Mouse (Mus musculus) regulatory T cell (primary cell): ENCODE results near the gene Arhgap10.

Source experiments
- in situ Hi-C: fragments of 300-600 bp; cut with MboI, MseI; formaldehyde crosslinking; loops from one replicate; pipeline ENCODE4 v1.15.1; 2025; ENCODE audit warnings: high pct_unique_total_duplicates

The Arhgap10 gene

DNA sequence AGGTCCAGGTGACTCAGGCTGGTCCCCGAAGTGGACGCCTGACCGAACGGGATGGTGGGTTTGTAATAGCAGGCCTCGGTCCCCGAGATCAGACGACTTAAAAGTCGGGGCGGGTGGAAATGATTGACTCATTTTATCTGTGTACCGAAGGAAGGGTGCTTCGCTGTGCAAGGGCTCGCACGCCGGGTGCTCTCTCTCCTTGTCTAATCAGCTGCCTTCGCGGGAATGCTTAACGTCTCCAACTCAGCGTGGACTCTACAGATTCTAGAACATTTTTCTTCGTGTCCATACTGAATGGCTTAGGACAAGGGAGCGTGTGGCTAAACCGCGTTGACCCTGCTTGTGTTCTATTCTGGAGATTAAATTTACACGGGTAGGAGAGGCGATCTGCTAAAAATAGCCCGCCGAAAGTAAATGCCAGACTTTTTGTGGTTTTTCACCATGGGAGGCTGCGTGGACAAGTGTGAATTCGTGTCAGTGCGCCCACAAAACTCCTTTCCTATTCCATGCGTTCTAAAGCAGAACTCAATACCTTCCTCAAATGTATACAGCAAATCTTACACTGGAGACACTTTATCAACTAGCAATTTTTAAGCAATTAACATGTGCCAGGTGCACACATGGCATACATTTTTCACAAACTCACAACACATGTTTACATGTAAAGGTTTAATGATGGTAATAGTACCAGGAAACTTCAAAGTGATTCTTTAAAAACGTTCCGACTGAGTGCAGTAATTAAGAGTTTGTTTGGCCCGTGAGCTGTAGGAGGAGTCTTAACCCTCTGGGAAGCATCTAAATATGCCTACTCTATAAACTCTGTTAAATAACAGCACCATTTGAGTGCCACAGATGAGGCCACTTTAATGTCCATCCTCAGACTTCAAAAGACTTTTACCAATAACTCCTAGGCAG lies 705 bp upstream of the Arhgap10 start:
- in situ Hi-C loops, result no loop called here

DNA sequence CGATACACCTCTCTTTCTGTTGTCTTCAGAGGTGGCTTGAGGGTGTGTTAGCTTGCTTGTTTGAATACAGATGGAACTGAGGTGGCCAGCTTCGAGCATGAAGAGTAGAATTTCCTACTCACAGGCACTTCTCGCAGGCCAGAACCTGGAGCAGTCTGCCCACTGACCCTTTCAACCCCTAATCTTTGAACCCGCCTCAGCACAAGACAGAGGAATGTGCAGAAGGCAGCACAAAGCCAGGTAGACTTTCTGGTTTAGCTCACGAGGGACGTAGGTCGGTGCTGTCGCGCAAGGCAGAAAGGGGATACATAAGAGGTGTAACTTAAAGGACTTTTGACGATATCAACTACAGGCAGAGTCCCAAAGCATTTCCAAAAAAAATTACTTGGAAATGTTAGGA lies 908 bp downstream of the Arhgap10 start:
- in situ Hi-C loops, result no loop called here

DNA sequence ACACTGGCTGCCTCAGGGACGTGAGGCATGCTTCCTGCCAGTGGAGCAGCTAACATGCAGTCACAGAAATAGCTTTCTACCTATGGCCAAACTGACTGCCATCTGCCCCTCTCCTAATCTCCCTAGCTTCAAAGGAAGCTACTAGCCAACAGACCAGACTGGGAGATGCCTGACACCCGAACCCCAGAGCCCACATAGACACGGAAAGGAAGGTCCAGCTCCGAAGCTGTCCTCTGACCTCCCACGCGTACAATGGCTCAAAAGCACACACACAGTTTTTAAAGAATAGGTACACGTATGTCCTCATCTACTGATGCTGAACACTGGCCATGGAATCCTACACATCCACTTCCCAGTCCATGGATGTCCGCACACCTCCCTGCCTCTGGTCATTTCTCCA lies 2.0 kb downstream of the Arhgap10 start:
- in situ Hi-C loops, result no loop called here

DNA sequence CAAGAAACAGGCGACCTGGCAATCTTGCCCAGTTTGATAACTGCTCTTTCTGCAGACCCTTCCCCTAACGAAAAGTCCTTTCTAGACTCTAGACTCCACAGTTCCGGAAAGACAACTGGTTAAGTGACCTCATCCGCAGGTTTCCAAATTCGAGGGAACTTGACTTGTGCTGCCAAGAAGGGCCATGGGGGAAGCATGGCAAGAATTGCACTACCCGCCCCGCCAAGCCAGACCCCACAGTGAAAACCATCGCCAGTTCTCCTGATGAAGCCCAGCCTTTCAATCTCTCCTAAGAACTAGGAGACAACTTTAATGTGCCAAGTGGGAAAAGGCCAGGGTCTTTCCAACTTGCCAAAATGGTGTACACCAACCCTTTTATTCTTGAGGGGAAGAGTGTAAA lies 2.6 kb downstream of the Arhgap10 start:
- in situ Hi-C loops, result no loop called here

DNA sequence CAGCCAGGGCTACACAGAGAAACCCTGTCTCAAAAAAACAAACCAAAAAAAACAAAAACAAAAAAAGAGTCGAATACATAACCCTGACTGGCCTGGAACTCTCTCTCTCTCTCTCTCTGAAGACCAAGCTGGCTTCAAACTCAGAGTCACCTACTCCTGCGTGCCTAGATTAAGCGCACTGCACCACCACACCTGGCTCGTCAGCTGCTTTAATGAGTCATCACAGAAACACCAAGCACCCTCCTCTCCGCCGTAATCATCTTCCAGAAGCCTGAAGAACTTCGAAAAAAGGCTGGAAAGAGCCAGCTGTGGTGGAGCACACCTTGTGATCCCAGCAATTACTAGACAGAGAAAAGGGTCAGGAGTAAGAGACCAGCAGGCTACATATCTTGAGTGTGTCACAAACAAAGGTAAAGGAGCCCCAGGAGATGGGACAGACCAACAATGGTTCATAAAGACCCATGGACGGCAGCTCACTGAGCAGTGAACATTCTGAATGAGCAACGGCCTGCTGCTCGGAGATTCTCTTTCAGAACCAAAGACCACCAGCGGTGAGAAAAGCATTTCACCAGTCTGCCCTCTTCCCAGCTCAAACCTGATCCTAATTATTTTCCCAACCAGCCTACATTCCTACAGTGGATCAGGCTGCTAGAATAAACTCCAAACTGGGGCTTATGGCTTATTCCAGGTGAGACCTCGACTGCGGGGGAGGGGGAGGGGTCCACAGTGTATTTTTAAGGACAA lies 5.8 kb downstream of the Arhgap10 start:
- in situ Hi-C loops, result no loop called here

DNA sequence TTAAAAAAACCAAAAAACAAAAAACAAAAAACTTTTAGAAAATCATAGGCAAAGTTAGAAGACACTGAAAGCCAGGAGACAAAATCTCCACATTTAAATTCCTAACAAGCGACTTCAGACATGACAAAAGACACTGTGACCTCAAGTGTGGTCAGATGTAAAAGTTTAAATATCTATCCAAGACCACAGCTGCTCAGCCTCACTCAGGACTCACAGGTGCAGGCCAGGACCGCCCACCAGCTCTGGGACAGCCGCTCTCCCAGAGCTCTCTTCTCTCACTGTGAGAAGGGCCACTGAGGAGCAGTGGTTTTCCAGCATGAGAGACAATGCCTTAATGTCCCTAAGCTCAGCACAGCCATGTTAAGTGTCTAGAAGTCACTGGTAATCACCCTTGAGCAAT lies 7.3 kb downstream of the Arhgap10 start:
- in situ Hi-C loops, result no loop called here

DNA sequence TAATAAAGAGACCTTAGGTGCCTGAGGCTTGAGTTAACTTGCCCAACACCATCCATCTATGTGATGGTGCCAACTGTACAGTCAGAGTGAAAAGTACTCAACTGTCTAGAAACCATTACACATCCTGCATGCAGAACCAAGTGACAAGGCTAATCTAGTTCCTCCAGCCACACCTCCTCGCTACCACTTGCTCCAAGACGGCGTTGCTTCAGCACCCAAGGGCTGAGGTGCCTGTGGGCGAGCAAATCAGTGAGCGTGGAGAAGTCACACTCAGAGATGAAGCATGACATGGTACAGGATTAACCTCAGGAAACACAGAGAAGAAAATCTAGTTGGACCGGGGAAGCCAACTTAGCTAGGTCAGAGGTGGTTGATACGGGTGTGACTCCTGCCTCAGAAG lies 8.7 kb downstream of the Arhgap10 start:
- in situ Hi-C loops, result no loop called here

DNA sequence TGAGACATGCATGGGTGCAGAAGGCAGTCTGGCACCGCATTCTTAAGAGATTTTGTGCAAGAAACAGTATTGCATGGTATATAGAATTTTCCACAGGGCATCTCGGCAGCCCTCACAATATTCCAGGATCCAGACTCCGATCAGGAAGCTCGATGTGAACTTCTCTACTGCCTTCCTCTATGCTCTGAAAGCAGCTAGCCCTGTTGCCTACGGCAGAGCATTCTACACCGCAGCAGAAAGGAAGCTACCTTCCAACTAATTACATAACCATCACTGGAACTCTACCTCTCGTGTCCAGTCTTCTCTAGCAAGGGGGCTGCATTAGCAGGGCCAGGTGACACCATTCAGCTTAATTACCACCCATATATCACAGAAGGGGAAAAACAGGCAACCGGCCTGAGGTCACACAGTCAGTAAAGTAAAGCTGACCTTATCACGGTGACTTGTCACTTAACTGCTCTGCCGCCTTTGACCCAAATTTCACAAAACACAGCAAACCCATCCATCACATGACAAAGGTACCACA lies 10.2 kb downstream of the Arhgap10 start:
- in situ Hi-C loops, result no loop called here

DNA sequence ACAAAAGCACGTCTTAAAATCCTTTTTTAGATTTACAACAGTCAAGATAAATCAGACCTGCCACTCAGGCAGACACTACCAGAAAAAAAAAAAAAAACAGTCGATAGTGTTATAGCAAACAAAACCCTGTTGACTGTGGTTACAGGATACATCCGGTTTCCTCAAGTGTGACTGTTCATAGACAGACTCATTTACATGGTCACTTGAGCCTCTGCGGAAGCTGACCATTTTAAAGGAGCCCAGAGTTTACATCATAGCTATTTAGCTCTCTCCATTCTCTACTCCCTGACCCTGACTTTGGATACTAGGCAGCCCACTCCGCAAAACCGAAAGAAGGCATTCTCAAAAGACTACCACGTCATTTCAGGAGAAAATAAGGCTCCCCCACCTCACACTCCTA lies 11.2 kb downstream of the Arhgap10 start:
- in situ Hi-C loops, result no loop called here

DNA sequence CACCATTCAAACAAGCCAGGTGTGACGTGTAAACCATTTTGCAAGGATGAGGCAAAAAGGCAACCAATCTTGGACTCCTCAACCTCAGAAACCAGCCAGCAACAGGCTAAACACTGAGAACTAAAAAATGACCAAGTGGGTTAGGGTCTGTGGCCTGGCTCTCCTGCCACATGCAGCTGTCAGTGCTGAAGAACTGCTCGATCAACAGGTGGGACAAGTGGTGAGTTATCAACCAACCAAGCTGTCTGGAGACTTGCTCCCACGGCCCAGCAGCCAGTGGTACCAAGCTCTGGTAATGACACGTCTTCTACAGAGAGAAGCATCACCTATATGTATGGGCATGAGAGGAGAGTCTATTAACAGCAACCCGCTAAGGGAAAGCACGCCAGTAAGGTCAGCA lies 15.2 kb downstream of the Arhgap10 start:
- in situ Hi-C loops, result no loop called here

DNA sequence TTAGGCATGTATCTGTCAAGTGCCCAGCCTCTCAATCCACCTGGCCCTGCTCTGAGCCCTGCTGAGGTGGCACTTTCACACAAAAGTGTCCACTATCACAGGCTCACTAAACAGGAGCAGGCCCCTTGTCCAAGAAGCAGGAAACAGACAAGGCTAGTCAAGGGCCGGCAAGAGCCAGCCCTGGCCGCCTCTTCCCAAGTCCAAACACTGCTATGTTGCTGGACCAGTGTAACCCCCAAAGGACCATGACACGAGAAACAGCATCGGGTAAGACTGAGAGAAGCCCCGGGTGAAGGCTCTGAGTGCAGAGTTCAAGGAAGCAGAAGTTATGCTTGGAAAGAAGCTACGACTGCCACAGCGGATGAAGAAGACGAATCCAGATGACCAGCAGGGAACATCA lies 16.6 kb downstream of the Arhgap10 start:
- in situ Hi-C loops, result no loop called here

DNA sequence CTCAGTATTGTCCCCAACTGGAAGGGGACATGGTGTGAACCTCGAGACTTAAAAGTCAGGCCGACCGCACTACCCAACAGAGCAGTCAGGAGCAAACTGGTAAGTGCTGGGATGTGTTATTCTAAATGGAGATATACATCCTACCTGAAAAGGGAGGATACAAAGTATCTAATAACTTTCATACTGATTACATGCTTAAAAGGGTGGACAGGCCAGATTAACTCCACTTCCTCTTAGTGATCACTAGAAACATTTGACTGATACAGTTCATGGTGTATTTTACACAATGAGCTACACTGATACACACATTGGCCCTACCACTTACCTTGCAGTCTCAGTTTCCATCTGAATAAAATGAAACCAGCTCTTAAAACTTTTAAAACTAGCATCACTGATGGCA lies 17.5 kb downstream of the Arhgap10 start:
- in situ Hi-C loops, result no loop called here

DNA sequence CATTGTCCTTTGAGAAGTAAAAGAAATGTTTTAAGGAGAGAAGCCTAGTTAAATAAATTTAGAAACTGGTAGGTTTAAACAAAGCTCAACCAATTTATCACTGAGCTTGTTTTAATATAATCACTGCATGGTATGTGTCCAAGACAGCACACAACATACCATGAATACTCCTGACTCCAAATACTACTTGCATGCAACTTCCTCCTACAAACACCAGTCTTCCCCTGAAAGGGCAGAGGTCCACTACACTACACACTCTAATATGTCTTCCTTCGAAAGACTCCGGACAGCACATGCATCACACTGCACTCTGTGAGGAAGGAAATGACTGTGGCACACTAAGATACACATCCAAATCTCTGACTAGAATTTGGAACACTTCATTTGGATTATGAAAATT lies 20.3 kb downstream of the Arhgap10 start:
- in situ Hi-C loops, result no loop called here

DNA sequence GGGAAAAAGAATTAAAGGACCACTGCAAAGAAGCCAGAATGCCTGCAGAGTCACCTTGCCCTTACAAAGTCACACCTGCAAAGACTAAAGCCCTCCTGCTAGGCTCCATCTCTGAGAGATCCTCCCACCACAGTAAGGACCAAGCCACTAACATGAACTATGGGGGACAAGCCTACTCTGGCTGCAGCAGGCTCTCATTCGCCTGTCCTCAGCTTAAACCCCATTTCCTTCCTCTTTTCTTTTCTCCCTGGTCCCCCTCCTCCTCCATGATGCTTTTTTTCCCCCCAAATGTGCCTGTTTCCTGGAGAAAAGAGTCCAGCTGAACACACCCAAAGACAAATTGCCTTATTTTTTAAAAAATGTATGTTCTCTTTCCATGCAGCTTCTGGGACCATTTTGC lies 21.5 kb downstream of the Arhgap10 start:
- in situ Hi-C loops, result no loop called here

DNA sequence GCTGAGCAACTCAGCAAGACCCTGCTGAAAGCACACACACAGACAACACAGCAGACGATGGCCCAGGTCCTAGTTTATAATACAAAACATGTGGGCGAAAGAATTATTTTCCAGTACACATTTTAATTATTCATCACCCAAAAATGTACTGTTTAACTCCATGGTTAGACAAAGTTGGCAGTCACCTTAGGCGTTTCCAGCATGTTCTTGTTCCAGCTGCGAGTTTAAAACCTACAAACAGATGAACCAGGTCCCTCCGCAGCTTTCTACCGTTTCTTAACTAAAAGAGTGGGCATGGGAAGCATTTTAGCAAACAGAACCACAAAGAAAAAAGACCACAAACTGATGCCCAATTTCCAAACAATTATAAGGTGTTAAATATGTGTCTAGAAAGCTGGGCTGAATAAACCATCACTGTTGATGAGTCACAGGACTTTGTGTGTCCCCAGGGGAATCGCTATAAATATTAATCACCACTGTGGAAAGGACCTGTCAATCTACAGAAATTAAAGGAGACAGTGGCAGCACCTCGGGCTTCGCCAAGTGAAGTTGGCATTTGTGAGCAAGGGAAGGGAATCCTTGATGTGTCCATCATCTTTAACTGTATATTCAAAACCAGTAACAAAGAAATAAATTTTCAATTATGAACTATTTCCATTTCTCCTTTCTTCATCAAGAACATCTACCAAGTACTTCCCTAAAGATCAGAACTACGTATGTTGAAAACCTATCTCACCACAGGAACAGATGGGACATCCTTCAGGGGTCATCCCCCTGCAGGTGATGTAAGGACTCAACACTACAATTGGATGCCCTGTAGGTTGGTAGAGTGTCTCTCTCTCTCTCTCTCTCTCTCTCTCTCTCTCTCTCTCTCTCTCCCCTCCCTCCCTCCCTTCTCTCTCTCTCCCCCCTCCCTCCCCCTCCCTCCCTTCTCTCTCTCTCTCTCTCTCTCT lies 23.1 kb downstream of the Arhgap10 start:
- in situ Hi-C loops, result no loop called here

DNA sequence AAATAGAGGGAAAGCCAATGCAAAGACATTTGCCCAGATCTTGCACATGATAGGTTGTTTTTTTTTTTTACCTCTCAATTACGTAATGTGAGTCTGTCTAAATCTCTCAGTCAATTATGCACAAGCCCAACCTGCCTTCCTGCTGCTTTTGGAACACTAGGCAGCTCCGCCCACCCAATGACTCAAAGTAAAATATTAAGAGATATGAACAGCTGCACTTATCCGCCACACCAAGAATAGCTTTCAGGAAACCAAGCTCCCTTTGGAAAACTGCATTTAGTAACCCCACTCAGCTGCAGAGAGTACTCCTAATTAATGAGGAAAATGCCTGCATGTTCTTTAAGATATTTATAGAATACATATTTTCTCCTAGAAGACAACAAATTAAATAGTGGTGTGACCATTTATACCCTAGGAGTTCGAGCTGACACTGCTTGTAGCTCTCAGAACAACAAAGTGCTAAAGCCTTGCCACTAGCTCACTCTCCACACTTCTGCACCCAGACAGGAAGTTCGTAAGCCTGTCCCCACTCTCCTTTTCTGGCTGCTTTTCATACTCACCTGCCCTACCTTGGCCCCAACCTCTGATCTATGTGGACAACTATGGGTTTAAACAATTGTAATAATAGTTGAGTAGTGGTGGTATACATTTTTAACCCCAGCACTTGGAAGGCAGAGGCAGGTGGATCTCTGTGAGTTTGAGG lies 25.2 kb downstream of the Arhgap10 start:
- in situ Hi-C loops, result no loop called here

DNA sequence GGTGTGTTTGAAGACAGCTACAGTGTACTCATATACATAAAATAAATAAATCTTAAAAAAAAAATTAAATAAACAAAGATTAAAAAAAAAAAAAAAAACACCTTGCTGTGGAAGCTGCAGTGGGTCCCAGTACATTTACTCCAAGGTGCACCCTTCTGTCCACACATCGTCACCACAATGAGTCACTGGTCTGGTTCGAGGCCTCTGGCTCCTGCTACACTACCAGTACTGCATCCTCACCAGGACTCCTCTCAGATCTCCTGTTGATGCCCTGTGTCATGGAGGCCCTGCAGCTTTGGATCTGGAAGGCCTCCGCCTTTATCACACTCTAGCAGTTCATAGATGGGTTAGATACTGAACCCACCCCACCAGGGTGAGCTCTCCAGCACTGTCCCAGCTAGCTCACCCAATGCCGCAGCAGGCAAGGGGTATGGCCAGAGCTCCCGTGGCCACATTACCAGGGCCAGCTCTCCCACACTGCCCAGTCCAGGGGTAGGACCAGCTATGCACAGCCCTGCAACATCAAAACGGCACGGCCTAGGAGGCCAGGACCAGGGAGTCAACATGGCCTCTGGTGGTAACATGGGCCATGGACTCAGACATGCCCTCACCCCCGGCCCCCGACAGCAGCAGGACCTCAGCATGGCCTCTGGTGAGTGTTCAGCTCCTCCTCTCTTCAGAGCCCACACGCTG lies 26.4 kb downstream of the Arhgap10 start:
- in situ Hi-C loops, result no loop called here

DNA sequence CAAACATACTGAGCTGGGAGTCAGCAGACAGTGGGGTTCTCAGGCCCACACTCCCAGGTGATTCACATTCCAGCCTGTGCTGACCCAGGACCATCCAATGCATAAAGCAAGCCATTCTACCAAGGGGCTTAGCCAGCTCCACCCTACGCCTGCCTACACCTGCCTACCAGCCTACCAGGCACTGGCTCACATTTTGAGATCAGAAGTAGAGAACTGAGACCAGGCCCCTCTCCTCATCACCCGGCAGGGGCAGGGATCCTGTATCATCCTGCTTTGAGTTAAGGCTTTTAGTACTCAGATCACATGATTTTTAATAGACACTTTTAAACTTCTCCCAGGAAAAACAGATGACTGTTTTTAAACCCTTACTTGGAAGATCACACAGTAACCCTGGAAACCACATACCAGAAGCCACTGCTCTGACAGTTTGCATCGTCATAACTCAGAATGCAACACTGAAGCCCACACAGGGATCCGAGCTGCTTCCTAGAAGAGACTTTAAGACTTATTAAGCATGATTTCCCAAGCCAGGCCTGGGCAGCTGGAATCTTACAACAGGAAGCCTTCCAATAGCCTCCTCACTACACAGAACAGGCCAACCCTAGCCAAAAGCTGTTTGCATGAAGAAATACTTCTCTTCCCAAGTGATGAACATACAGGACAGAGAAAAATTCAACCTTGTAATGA lies 27.5 kb downstream of the Arhgap10 start:
- in situ Hi-C loops, result no loop called here

DNA sequence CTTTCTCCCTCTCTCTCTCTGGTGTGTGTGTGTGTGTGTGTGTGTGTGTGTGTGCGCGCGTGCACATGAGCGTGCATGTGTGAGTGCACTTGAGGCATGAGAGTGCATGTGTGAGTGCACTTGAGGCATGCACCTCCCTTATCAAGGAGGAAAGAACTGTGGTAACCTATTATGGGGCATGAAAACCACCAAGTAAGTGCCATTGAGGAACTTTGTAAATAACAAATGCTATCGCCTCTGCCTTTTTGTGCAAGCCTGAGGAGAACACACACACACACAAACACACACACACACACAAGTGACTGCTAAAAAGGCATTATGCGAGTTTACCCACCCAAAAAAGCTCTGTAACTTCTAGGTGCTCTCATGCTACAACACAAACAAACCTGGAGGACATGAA lies 28.5 kb downstream of the Arhgap10 start:
- in situ Hi-C loops, result no loop called here

DNA sequence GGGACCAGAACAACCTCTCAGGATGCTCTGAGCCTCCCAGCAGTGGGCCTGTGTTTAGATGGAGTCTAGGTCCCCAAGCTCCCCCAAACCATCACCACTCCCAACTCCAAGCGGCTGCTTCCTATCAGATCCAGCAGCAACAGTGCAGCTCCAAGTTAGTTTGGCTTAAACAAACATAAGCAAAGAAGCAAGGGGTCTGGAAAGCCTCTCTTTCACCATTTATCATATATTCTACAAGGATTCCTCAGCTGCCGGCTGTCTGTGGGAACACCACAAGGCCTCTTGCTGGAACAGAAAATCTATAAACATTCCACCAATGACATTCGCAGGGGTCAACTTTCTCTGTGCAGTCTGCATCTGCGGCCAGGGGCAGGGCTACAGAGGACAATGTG lies 29.5 kb downstream of the Arhgap10 start:
- in situ Hi-C loops, result no loop called here
